Mouse (Mus musculus): ENCODE data around the gene Nat8f5. TPM values are rescaled to one million over a fixed set of nuclear protein-coding genes. Genes with fewer than 3 reads are reported as not detected.
"Not testable (repeated sequence)": the region's sequence is repeated elsewhere in the genome, so short reads cannot be mapped to it uniquely, and the experiment has no call there.

The Nat8f5 gene
- 0.30 TPM in 1 of 2 replicates, not detected in the other for polyA plus RNA-seq (2014; fragmentation: Nextera tagmentation; extraction: Ambion mirVana)

DNA sequence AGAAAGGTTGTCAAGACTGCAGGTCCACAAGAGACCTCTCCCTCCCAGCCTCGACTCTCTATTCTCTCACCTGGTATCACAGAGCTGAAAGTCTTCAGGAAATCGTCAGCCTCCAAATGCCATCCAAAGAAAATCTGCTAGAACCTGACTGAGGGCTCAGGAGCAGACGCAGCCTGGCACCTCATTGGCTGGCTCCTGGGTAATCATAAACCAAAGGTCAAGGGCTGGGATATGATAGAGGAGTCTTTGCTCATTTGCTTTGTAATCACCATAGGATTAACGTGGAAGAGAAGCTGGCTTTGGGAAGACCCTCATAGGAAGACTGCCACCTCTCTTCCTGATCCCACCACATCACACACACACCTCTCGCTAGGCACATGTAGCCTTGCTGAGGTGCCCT is at the start of gene Nat8f5, which contains the start of gene Nat8f6:
Gene Nat8f5, minus strand, starts transcription at position 136 of the 400 bp plus-strand sequence.
Gene Nat8f6, minus strand, starts transcription at position 118 of the 400 bp plus-strand sequence.
- Histone ChIP-seq H3K4me2 (ENCODE audit: low read length) (no peak within 1 kb of the TSS), H3K27ac (replicated peaks; ENCODE audit: low read depth, low read length) (no peak within 1 kb of the TSS), H3K36me3 (ENCODE audit: control insufficient read depth, insufficient read depth, low read length) (no peaks in the 10 kb centered on the region), H3K4me3 (replicated peaks; ENCODE audit: low read depth, low read length) (no peak within 1 kb of the TSS), H3K27me3 (ENCODE audit: control insufficient read depth, insufficient read depth, low read length) (no peaks in the 10 kb centered on the region), H3K9me3 (ENCODE audit: control insufficient read depth, low read length) (no peaks in the 10 kb centered on the region), H3K9ac (replicated peaks; ENCODE audit: low read length) (no peak within 1 kb of the TSS), H3K4me1 (ENCODE audit: control insufficient read depth, insufficient read depth, low read length) (no peaks in the 10 kb centered on the region)
- no peak for DNase-seq
- WGBS, result 84% methylated on average over 5 of the region's 5 CpGs
- ATAC-seq (ENCODE audit: low FRiP score, low TSS enrichment), result no peak

DNA sequence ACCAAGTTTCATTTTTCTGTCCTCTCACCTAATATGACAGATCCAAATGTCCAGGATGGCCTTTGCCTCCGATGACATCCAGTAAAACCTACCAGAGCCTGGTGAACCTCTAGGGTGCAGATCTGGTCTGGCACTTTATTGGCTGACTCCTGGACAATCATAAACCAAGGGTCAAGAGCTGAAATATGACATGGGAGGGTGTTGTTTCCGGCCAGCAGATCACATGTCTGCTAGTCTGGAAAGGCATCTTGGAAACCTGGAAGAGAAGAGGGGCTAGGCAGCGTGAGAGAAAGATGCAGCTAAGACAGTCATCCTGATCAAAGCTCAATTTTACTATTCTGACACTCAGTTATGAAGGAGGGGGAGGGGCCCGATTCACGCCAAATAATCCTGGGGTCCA is 48.2 kb upstream of the Nat8f5 start, which contains the start of gene Nat8f2:
Gene Nat8f2, minus strand, starts transcription at position 153 of the 400 bp plus-strand sequence.
- H3K4me1 ChIP-seq (ENCODE audit: control insufficient read depth, insufficient read depth, low read length); H3K27me3 ChIP-seq (ENCODE audit: control insufficient read depth, insufficient read depth, low read length); H3K4me2 ChIP-seq (ENCODE audit: low read length); H3K4me3 ChIP-seq (replicated peaks; ENCODE audit: low read depth, low read length); ATAC-seq (ENCODE audit: low FRiP score, low TSS enrichment); DNase-seq; H3K27ac ChIP-seq (replicated peaks; ENCODE audit: low read depth, low read length); H3K9me3 ChIP-seq (ENCODE audit: control insufficient read depth, low read length); H3K36me3 ChIP-seq (ENCODE audit: control insufficient read depth, insufficient read depth, low read length); H3K9ac ChIP-seq (replicated peaks; ENCODE audit: low read length): not testable (repeated sequence)
- WGBS, result 86% methylated on average over 5 of the region's 5 CpGs

GRCm38 (mm10) chr6:85867726-85868690 is 47.2 kb upstream of the Nat8f5 start:
- DNase-seq, result no peak
- 83% methylated on average over 8 of the region's 8 CpGs for WGBS
- Histone ChIP-seq H3K4me2 (ENCODE audit: low read length) (no peak overlapping the region), H3K9ac (replicated peaks; ENCODE audit: low read length) (no peak overlapping the region), H3K27ac (replicated peaks; ENCODE audit: low read depth, low read length) (no peak overlapping the region), H3K36me3 (ENCODE audit: control insufficient read depth, insufficient read depth, low read length) (no peaks in the 10 kb centered on the region), H3K4me1 (ENCODE audit: control insufficient read depth, insufficient read depth, low read length) (no peaks in the 10 kb centered on the region), H3K27me3 (ENCODE audit: control insufficient read depth, insufficient read depth, low read length) (no peaks in the 10 kb centered on the region), H3K4me3 (replicated peaks; ENCODE audit: low read depth, low read length) (no peak overlapping the region), H3K9me3 (ENCODE audit: control insufficient read depth, low read length) (no peaks in the 10 kb centered on the region)
- ATAC-seq (ENCODE audit: low FRiP score, low TSS enrichment), result no peak

DNA sequence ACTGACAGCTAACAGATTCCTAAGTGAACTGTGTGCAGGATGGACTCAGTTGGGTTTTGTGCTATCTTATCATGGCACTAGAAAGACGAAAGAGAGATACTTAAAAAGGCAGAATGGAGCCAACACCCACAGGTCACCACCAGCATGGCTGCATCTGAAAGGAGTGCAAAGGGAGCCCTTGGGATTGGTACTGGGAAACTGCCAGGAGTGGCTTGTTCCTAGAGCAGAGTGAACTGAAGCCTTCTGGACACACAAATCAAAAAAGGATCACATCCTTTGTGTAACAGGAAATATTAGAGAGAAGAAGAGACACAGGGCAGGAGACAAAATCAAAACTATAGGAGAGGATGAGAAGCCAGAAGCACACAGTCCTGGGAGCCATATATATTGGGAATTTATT is 46.2 kb upstream of the Nat8f5 start:
- 46% methylated on average over 1 of the region's 1 CpGs for WGBS
- H3K9me3 ChIP-seq (ENCODE audit: control insufficient read depth, low read length); ATAC-seq (ENCODE audit: low FRiP score, low TSS enrichment); H3K27me3 ChIP-seq (ENCODE audit: control insufficient read depth, insufficient read depth, low read length); DNase-seq; H3K9ac ChIP-seq (replicated peaks; ENCODE audit: low read length); H3K4me3 ChIP-seq (replicated peaks; ENCODE audit: low read depth, low read length); H3K27ac ChIP-seq (replicated peaks; ENCODE audit: low read depth, low read length); H3K4me1 ChIP-seq (ENCODE audit: control insufficient read depth, insufficient read depth, low read length); H3K36me3 ChIP-seq (ENCODE audit: control insufficient read depth, insufficient read depth, low read length); H3K4me2 ChIP-seq (ENCODE audit: low read length): not testable (repeated sequence)

DNA sequence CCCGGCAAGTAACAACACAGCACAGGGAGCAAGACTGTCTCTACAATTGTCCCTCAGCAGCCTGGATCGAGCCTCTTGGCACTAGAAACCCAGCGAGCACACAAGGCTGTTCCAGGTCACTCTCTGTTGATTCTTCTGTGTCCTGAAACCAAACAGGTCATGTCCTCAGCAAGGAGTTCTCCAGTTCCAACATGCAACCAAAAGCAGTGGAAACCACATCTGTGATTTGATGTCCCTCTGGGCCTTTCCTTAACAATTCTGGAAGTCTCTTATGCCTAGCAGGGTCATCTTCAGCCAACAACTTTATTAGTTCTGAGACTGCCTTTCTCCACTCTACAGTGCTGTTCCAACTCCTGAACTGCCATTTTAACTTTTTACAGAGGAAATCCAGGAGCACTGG is 45.4 kb upstream of the Nat8f5 start:
- H3K36me3 ChIP-seq (ENCODE audit: control insufficient read depth, insufficient read depth, low read length); H3K27ac ChIP-seq (replicated peaks; ENCODE audit: low read depth, low read length); H3K9ac ChIP-seq (replicated peaks; ENCODE audit: low read length); H3K4me3 ChIP-seq (replicated peaks; ENCODE audit: low read depth, low read length); H3K4me1 ChIP-seq (ENCODE audit: control insufficient read depth, insufficient read depth, low read length); H3K9me3 ChIP-seq (ENCODE audit: control insufficient read depth, low read length); H3K27me3 ChIP-seq (ENCODE audit: control insufficient read depth, insufficient read depth, low read length); DNase-seq; ATAC-seq (ENCODE audit: low FRiP score, low TSS enrichment); H3K4me2 ChIP-seq (ENCODE audit: low read length): not testable (repeated sequence)
- WGBS, result 82% methylated on average over 3 of the region's 3 CpGs

GRCm38 (mm10) chr6:85864900-85865639 is 44.3 kb upstream of the Nat8f5 start:
- 81% methylated on average over 5 of the region's 7 CpGs for WGBS
- H3K9ac ChIP-seq (replicated peaks; ENCODE audit: low read length); H3K36me3 ChIP-seq (ENCODE audit: control insufficient read depth, insufficient read depth, low read length); H3K27me3 ChIP-seq (ENCODE audit: control insufficient read depth, insufficient read depth, low read length); H3K4me2 ChIP-seq (ENCODE audit: low read length); ATAC-seq (ENCODE audit: low FRiP score, low TSS enrichment); H3K27ac ChIP-seq (replicated peaks; ENCODE audit: low read depth, low read length); DNase-seq; H3K4me1 ChIP-seq (ENCODE audit: control insufficient read depth, insufficient read depth, low read length); H3K9me3 ChIP-seq (ENCODE audit: control insufficient read depth, low read length); H3K4me3 ChIP-seq (replicated peaks; ENCODE audit: low read depth, low read length): not testable (repeated sequence)

DNA sequence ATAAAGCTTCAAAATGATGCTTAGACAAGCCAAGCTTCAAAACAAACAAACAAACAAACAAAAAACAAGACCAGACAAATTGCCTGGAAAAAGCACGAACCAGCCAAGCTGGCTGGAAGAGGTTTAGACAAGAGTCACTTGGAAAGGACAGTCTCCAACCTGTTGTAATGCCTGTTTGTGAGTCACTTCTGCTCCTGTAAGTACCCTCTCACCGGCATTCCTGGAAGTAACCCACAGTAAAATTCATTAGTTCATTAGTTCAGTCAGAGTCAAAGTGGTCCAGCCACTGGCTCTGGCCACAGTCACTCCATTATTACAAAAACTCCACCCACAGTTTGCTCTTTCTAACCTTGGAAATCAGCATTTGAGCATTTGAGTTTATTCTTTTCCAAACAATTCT is 43.1 kb upstream of the Nat8f5 start:
- no peak for ATAC-seq (ENCODE audit: low FRiP score, low TSS enrichment)
- no peak for DNase-seq
- 87% methylated on average over 2 of the region's 2 CpGs for WGBS
- H3K27ac ChIP-seq (replicated peaks; ENCODE audit: low read depth, low read length), result no peak overlapping the region
- no peak overlapping the region for H3K4me3 ChIP-seq (replicated peaks; ENCODE audit: low read depth, low read length)
- no peaks in the 10 kb centered on the region for H3K27me3 ChIP-seq (ENCODE audit: control insufficient read depth, insufficient read depth, low read length)
- H3K9me3 ChIP-seq (ENCODE audit: control insufficient read depth, low read length), result no peaks in the 10 kb centered on the region
- no peaks in the 10 kb centered on the region for H3K36me3 ChIP-seq (ENCODE audit: control insufficient read depth, insufficient read depth, low read length)
- no peak overlapping the region for H3K4me2 ChIP-seq (ENCODE audit: low read length)
- H3K4me1 ChIP-seq (ENCODE audit: control insufficient read depth, insufficient read depth, low read length), result no peaks in the 10 kb centered on the region
- no peak overlapping the region for H3K9ac ChIP-seq (replicated peaks; ENCODE audit: low read length)

DNA sequence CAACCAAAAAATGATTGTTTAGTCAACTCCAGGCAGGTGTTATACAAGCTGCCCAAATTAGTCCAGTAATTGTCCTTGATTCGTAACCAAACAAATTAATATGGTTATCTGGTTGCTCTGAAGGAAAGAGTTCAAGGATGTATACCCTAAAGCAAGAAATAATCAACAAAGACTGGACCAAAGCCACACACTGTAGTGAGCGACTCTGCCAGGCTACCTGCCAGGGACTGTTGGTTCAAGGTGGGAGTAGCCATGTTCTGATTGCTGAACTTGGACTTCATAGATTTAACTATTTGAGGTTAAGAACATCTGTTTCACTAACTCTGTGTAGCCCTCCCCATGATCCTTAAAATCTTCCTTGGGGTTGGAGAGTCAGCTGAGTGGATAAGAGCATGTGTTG is 42.4 kb upstream of the Nat8f5 start:
- ATAC-seq (ENCODE audit: low FRiP score, low TSS enrichment) (no peak), DNase-seq (no peak)
- no peaks in the 10 kb centered on the region for H3K27me3 ChIP-seq (ENCODE audit: control insufficient read depth, insufficient read depth, low read length)
- H3K27ac ChIP-seq (replicated peaks; ENCODE audit: low read depth, low read length), result no peak overlapping the region
- 85% methylated on average over 2 of the region's 2 CpGs for WGBS
- no peak overlapping the region for H3K4me2 ChIP-seq (ENCODE audit: low read length)
- no peak overlapping the region for H3K9ac ChIP-seq (replicated peaks; ENCODE audit: low read length)
- H3K4me1 ChIP-seq (ENCODE audit: control insufficient read depth, insufficient read depth, low read length), result no peaks in the 10 kb centered on the region
- H3K4me3 ChIP-seq (replicated peaks; ENCODE audit: low read depth, low read length), result no peak overlapping the region
- H3K9me3 ChIP-seq (ENCODE audit: control insufficient read depth, low read length), result no peaks in the 10 kb centered on the region
- no peaks in the 10 kb centered on the region for H3K36me3 ChIP-seq (ENCODE audit: control insufficient read depth, insufficient read depth, low read length)
